Mouse (Mus musculus): ENCODE measurements around the gene Slitrk6. TPM values are rescaled to one million over a fixed set of nuclear protein-coding genes. Genes with fewer than 3 reads are reported as not detected.
A peak's percentile ranks its signal among the peaks of the same experiment; 100 is the strongest.

Gene Slitrk6
- polyA plus RNA-seq (2012; rRNA removed) = 0.55 and 0.72 TPM in 2 replicates

DNA sequence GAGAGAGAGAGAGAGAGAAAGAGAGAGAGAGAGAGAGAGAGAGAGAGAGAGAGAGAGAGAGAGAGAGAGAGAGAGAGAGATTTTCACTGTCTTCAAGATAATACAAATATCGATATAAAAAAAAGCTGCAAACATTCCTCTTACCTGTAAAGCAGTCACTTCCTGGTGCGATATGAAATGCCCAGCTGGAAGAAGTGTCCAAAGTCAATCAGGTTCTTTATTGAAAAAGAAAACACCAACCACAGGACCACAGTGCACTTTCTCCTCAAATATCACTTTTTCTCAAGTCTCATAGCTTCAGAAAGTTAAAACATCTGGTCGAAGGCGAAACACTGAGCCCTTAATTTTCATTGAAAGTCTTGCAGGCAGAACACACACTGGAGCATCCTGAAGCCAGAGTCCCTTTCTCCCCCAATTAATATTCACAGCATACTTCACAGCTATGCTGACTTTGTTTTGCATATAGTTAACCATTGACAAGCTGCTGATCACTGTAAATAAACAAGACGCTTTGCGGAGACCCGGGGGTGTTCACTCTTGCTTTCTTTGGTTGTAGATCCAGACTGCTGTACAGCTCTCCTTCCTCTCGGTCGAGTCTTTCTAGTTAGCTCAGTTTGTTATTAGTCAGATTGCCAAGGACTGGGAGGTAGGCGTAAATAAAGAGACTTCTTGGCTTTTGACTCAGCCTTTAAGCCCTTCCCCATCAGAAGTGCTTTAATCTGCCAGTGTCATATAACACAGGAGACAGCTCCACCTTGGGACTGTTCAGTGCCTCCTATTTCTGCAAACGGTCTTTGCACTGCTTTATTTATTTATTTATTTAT, at the start of gene Slitrk6:
Gene Slitrk6, minus strand, starts transcription at position 666 of the 824 bp plus-strand sequence.
- Histone ChIP-seq H3K36me3 (ENCODE audit: control insufficient read depth, insufficient read depth, low read length) (no peaks in the 10 kb centered on the region), H3K27me3 (replicated peaks; ENCODE audit: control insufficient read depth, insufficient read depth, low read length) (no peaks in the 10 kb centered on the region), H3K27ac (ENCODE audit: insufficient read depth, low read depth, low read length) (no peak within 1 kb of the TSS), H3K4me3 (ENCODE audit: insufficient read depth, low read depth, low read length) (no peak within 1 kb of the TSS), H3K4me1 (ENCODE audit: control insufficient read depth, insufficient read depth, low read length) (no peaks in the 10 kb centered on the region)
- peak; percentile 23 for DNase-seq
- 28% methylated on average over 11 of the region's 11 CpGs for WGBS
- no peak for TF ChIP-seq CTCF (conservative IDR thresholded peaks at IDR 0.05; ENCODE audit: insufficient read depth, insufficient read length, low read depth, low read length)
- TF ChIP-seq POLR2A (IDR thresholded peaks at IDR 0.05; ENCODE audit: low read depth, low read length) = no peak

DNA sequence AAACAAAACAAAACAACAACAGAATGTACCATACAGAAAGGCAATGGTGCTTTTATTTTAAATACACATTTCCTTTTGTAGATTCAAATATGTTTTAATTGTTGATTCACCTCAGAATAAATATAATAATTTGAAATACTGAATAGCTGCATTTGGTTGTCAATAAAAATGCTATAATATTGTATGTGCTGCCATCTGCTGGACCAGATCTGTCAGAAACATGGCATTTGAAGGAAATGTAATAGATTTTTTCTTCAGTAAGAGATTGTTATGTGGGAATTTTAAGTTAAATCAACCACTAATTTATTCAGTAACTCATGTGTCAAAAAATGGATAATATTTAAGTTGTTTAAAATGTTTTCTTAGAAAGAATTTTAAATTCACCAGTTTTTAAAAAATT, 22.6 kb upstream of the Slitrk6 start:
- no peak overlapping the region for H3K27ac ChIP-seq (ENCODE audit: insufficient read depth, low read depth, low read length)
- H3K4me3 ChIP-seq (ENCODE audit: insufficient read depth, low read depth, low read length) = no peak overlapping the region
- no peak for DNase-seq
- H3K4me1 ChIP-seq (ENCODE audit: control insufficient read depth, insufficient read depth, low read length) = no peaks in the 10 kb centered on the region
- H3K36me3 ChIP-seq (ENCODE audit: control insufficient read depth, insufficient read depth, low read length) = no peaks in the 10 kb centered on the region
- TF ChIP-seq POLR2A (IDR thresholded peaks at IDR 0.05; ENCODE audit: low read depth, low read length) (no peak), CTCF (conservative IDR thresholded peaks at IDR 0.05; ENCODE audit: insufficient read depth, insufficient read length, low read depth, low read length) (no peak)
- H3K27me3 ChIP-seq (replicated peaks; ENCODE audit: control insufficient read depth, insufficient read depth, low read length) = no peaks in the 10 kb centered on the region

DNA sequence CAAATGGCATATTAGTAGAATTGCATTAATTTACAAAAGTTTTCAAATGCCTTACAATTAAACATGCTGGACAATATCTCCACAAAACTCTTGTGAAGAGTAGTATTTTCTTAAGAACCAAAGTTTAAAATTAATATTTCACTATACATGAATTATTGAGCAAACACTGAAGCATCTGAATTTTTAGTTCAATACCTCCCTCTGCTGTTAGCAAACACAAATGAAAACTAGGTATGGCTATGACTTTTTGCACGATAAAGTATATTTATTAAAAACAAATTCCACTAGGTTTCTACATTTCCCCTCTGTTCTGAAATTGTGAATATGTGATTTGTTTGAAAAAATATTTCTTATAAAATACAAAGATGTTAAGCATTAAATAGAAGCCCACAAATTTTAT, 15.7 kb upstream of the Slitrk6 start:
- 83% methylated on average over 1 of the region's 1 CpGs for WGBS
- no peak overlapping the region for H3K27ac ChIP-seq (ENCODE audit: insufficient read depth, low read depth, low read length)
- no peaks in the 10 kb centered on the region for H3K36me3 ChIP-seq (ENCODE audit: control insufficient read depth, insufficient read depth, low read length)
- no peak overlapping the region for H3K4me3 ChIP-seq (ENCODE audit: insufficient read depth, low read depth, low read length)
- TF ChIP-seq CTCF (conservative IDR thresholded peaks at IDR 0.05; ENCODE audit: insufficient read depth, insufficient read length, low read depth, low read length) (no peak), POLR2A (IDR thresholded peaks at IDR 0.05; ENCODE audit: low read depth, low read length) (no peak)
- DNase-seq = no peak
- no peaks in the 10 kb centered on the region for H3K27me3 ChIP-seq (replicated peaks; ENCODE audit: control insufficient read depth, insufficient read depth, low read length)
- H3K4me1 ChIP-seq (ENCODE audit: control insufficient read depth, insufficient read depth, low read length) = no peaks in the 10 kb centered on the region

DNA sequence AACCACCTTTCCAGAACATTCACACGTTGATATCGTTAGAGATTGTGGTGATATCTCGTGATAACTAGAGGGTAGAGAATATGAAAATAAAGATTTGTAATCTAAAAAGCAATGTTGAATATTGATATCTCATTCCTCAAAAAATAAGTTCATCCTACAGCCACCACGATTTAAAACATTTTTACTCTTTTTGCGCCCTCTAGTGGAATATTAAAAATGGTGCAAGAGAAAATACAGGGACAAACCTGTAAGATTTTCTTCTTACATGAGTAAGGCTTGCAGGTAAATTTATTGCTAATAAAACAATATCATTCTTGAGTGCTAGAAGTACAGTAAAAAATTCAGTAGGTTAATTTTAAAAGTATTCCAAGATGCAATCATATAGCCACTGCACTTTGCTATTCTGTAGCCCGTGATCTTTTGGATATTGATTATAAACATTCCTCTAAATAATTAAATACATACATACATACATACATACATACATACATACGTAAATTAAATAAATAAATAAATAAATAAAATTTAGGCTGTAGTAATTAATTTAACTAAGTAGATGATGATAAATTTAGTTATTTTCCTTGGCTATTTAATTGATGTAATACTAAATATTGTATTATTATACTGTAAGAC, 7.8 kb upstream of the Slitrk6 start:
- Histone ChIP-seq H3K27ac (ENCODE audit: insufficient read depth, low read depth, low read length) (no peak overlapping the region), H3K4me3 (ENCODE audit: insufficient read depth, low read depth, low read length) (no peak overlapping the region), H3K36me3 (ENCODE audit: control insufficient read depth, insufficient read depth, low read length) (no peaks in the 10 kb centered on the region), H3K27me3 (replicated peaks; ENCODE audit: control insufficient read depth, insufficient read depth, low read length) (no peaks in the 10 kb centered on the region), H3K4me1 (ENCODE audit: control insufficient read depth, insufficient read depth, low read length) (no peaks in the 10 kb centered on the region)
- no peak for DNase-seq
- 19% methylated on average over 7 of the region's 7 CpGs for WGBS
- TF ChIP-seq POLR2A (IDR thresholded peaks at IDR 0.05; ENCODE audit: low read depth, low read length) = no peak
- no peak for TF ChIP-seq CTCF (conservative IDR thresholded peaks at IDR 0.05; ENCODE audit: insufficient read depth, insufficient read length, low read depth, low read length)

DNA sequence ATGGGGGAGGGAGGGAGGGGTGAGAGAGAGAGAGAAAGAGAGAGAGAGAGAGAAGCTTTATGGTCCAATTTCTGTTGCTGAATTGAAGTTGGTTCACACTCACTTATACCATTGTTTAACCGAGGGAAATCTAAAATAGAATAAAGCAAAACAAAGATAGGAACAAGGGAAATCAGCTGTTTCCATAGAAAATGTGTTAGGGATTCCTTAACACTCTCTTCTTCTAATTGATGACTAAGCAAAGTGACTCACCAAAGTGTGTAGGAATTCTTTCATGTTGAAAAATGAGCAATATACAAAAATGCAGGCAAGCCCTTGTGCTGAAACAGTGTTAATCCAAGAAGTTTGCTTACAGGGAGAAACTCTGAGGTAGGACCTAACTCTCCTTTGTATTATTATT, 6.0 kb upstream of the Slitrk6 start:
- TF ChIP-seq CTCF (conservative IDR thresholded peaks at IDR 0.05; ENCODE audit: insufficient read depth, insufficient read length, low read depth, low read length) = no peak
- no peak for TF ChIP-seq POLR2A (IDR thresholded peaks at IDR 0.05; ENCODE audit: low read depth, low read length)
- no peaks in the 10 kb centered on the region for H3K4me1 ChIP-seq (ENCODE audit: control insufficient read depth, insufficient read depth, low read length)
- no peak overlapping the region for H3K4me3 ChIP-seq (ENCODE audit: insufficient read depth, low read depth, low read length)
- H3K36me3 ChIP-seq (ENCODE audit: control insufficient read depth, insufficient read depth, low read length) = no peaks in the 10 kb centered on the region
- no peak overlapping the region for H3K27ac ChIP-seq (ENCODE audit: insufficient read depth, low read depth, low read length)
- 42% methylated on average over 1 of the region's 1 CpGs for WGBS
- no peaks in the 10 kb centered on the region for H3K27me3 ChIP-seq (replicated peaks; ENCODE audit: control insufficient read depth, insufficient read depth, low read length)
- no peak for DNase-seq

DNA sequence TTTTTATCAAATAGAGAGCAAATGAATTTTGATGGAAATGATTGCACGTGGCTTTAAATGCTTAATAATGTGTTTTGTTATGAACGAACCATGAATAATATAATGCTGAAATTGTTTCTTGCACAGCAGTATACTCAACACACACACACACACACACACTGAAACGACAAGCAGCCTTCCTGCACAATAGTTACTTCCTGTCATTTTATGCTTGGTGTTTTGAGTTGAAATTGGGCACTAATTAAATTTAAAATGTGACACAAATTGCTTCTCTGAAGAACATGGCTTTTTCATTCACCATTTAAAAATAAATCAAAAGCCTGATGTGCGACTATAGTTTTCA, 330 bp upstream of the Slitrk6 start:
- no peak for DNase-seq
- no peaks in the 10 kb centered on the region for H3K36me3 ChIP-seq (ENCODE audit: control insufficient read depth, insufficient read depth, low read length)
- TF ChIP-seq CTCF (conservative IDR thresholded peaks at IDR 0.05; ENCODE audit: insufficient read depth, insufficient read length, low read depth, low read length) (no peak), POLR2A (IDR thresholded peaks at IDR 0.05; ENCODE audit: low read depth, low read length) (no peak)
- no peak overlapping the region for H3K4me3 ChIP-seq (ENCODE audit: insufficient read depth, low read depth, low read length)
- WGBS = 48% methylated on average over 4 of the region's 4 CpGs
- H3K27me3 ChIP-seq (replicated peaks; ENCODE audit: control insufficient read depth, insufficient read depth, low read length) = no peaks in the 10 kb centered on the region
- no peaks in the 10 kb centered on the region for H3K4me1 ChIP-seq (ENCODE audit: control insufficient read depth, insufficient read depth, low read length)
- H3K27ac ChIP-seq (ENCODE audit: insufficient read depth, low read depth, low read length) = no peak overlapping the region

DNA sequence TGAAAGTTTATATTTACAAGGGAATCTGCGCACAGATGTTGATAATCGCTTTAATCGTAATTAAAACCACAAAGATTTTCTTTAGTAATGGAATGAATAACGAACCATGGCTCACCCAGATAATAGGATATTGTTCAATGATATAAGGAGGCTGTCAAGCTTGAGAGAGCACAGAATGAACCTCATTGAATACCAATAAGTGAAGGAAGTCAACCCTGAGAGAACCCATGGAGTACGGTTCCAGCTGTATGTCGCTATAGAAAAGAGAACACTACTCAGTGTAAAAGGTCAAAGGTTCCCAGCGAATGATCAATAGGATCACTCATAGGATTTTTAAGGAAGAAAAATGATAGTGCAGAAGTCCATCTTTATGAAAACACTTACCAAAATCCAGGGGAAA, 15.1 kb downstream of the Slitrk6 start:
- no peaks in the 10 kb centered on the region for H3K27me3 ChIP-seq (replicated peaks; ENCODE audit: control insufficient read depth, insufficient read depth, low read length)
- H3K36me3 ChIP-seq (ENCODE audit: control insufficient read depth, insufficient read depth, low read length) = no peaks in the 10 kb centered on the region
- no peak for TF ChIP-seq POLR2A (IDR thresholded peaks at IDR 0.05; ENCODE audit: low read depth, low read length)
- TF ChIP-seq CTCF (conservative IDR thresholded peaks at IDR 0.05; ENCODE audit: insufficient read depth, insufficient read length, low read depth, low read length) = no peak
- WGBS = 56% methylated on average over 7 of the region's 7 CpGs
- no peak for DNase-seq
- no peaks in the 10 kb centered on the region for H3K4me1 ChIP-seq (ENCODE audit: control insufficient read depth, insufficient read depth, low read length)
- no peak overlapping the region for H3K4me3 ChIP-seq (ENCODE audit: insufficient read depth, low read depth, low read length)
- H3K27ac ChIP-seq (ENCODE audit: insufficient read depth, low read depth, low read length) = no peak overlapping the region
